Mouse (Mus musculus): Measurements from ENCODE around the gene Fam89b.

Gene Fam89b

DNA sequence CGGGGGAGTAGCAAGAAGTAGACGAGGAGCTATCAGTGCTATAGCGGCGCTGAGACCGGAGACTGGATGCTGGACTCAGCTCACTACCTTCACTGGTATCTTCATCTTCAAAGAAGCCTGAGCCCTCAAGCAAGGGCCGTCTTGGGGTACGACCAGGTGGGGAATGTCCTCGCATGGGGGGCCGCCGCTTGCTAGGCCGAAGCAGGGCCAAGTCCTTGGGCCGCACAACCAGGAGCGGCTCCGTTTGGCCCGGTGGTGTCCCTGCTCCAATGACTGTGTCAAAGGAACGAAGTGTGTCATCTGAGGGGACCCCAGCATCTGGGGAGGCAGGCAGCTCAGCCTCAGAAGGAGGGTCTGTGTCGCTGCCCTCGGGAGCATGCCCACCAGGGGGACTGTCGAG, 44.0 kb downstream of the Fam89b start:
- DNase-seq (ENCODE audit: low spot score in 2 of 2) = no peak

- DNase-seq (ENCODE audit: low spot score in 2 of 2) = no peak
These were observed 44.5 kb downstream of the Fam89b start for GRCm38 (mm10) chr19:5684985-5685384.

DNA sequence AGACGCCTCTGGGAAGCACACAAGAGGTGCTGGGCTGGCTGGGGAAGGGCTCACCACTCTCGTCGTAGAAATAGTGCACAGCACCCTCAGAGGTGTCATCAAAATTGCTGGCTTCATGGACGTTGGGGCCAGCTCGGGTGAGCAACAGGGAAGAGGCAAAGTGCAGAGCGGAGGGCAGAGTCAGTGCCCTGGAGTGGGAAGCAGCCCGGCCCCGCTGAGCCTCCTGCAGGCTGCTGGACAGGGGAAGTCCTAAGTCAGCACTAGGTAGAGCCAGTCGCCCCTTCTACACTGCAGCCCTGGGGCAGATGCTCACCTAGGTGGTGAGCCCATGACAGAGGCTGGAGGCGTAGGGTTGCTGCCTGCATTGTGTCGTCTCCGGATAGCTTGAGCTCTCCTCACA, 45.2 kb downstream of the Fam89b start:
- no peak for DNase-seq (ENCODE audit: low spot score in 2 of 2)

DNA sequence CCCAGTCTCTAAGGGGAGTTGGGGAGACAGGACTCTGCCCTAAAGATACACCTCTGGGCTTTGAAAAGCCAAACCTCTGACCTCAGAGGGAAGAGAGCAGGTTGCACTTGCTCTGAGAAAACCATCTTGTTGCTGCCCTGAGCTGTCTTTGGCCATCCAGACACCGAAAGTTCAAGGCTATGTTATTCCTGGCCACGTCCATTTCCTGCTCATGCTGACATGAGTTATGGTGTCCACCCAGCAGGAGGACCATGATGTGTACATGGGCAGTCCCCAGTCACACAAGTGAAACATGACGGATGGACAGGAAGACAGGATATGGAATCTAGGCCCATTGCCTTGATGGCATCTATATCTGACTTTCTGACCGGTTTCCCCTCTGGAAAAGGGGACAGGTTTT, 49.0 kb downstream of the Fam89b start:
- DNase-seq (ENCODE audit: low spot score in 2 of 2) = no peak
